Mouse (Mus musculus) heart, embryonic 14.5 days (tissue): ENCODE measurements around the gene Gid8. TPM values are rescaled to one million over a fixed set of nuclear protein-coding genes. Genes with fewer than 3 reads are reported as not detected.
A peak's percentile ranks its signal among the peaks of the same experiment; 100 is the strongest.

Source experiments
- ATAC-seq: fragments of 200-750 bp; cut with Nextera tagmentation; 2 replicates; pipeline ENCODE4 v1.8.0; 2017; ENCODE audit warnings: low read depth, moderate TSS enrichment; ENCODE audit not compliant: insufficient number of reproducible peaks, insufficient read depth, low FRiP score
- H3K27ac ChIP-seq, 2 experiments: fragments of 200-500 bp in 1 of 2; fragments of 300-500 bp in 1 of 2; sonication (generic) in 1 of 2; replicated peaks in 1 of 2; 2 replicates each; pipeline ENCODE4 v1.5.1; 2012 to 2014; ENCODE audit warnings: low read depth in 2 of 2, low read length in 2 of 2, control low read depth in 1 of 2, mild to moderate bottlenecking in 1 of 2, mixed read lengths in 1 of 2; ENCODE audit not compliant: control insufficient read depth in 1 of 2, insufficient read depth in 1 of 2
- H3K27me3 ChIP-seq: fragments of 300-500 bp; sonication (generic); 2 replicates; pipeline ENCODE4 v1.6.1; 2014; ENCODE audit warnings: mild to moderate bottlenecking, low read length, control low read depth; ENCODE audit not compliant: control insufficient read depth, insufficient read depth
- H3K36me3 ChIP-seq: fragments of 300-500 bp; sonication (generic); 2 replicates; pipeline ENCODE4 v1.6.1; 2014; ENCODE audit warnings: mild to moderate bottlenecking, control low read depth, low read length, mixed read lengths; ENCODE audit not compliant: control insufficient read depth, insufficient read depth
- H3K4me1 ChIP-seq, 2 experiments: fragments of 200-500 bp in 1 of 2; fragments of 300-500 bp in 1 of 2; sonication (generic) in 1 of 2; 2 replicates each; pipeline ENCODE4 v1.6.1; 2012 to 2014; ENCODE audit warnings: low read length in 2 of 2, control low read depth in 1 of 2, mixed read lengths in 1 of 2; ENCODE audit not compliant: control insufficient read depth in 2 of 2, insufficient read depth in 2 of 2
- H3K4me2 ChIP-seq: fragments of 300-500 bp; sonication (generic); 2 replicates; pipeline ENCODE4 v1.6.1; 2014; ENCODE audit warnings: mild to moderate bottlenecking, low read length
- H3K4me3 ChIP-seq, 2 experiments: fragments of 200-500 bp in 1 of 2; fragments of 300-500 bp in 1 of 2; sonication (generic) in 1 of 2; 2 replicates each; pipeline ENCODE4 v1.5.1; 2012 to 2014; ENCODE audit warnings: low read length in 2 of 2, mild to moderate bottlenecking in 2 of 2, control low read depth in 1 of 2, low read depth in 1 of 2, moderate library complexity in 1 of 2; ENCODE audit not compliant: control insufficient read depth in 1 of 2, insufficient read depth in 1 of 2
- H3K9ac ChIP-seq: fragments of 300-500 bp; sonication (generic); 2 replicates; pipeline ENCODE4 v1.6.1; 2014; ENCODE audit warnings: mild to moderate bottlenecking, low read length
- H3K9me3 ChIP-seq: fragments of 300-500 bp; sonication (generic); 2 replicates; pipeline ENCODE4 v1.6.1; 2016; ENCODE audit warnings: low read length, control low read depth; ENCODE audit not compliant: control insufficient read depth
- WGBS: fragments of 180-500 bp; shearing (Covaris S2); extraction: QIAGEN DNeasy Blood & Tissue Kit; methylation state at CpG from one replicate; pipeline ENCODE4 v1.1.7; 2014; 5-methylcytosine and 5-hydroxymethylcytosine counted together
- polyA plus RNA-seq: library from polyadenylated mRNA; unstranded; fragments of >200 nt; fragmentation: Nextera tagmentation; extraction: Ambion mirVana; gene quantifications from 2 replicates; pipeline ENCODE4 v1.2.1, GENCODE M21; 2014

Gid8 gene
- polyA plus RNA-seq, 1 experiment from 2014 or later = 50.5 TPM

GRCm38 (mm10) chr2:180754976-180755688, 45.2 kb downstream of the Gid8 start:
- no peak overlapping the region for H3K9ac ChIP-seq
- no peak overlapping the region for H3K4me3 ChIP-seq
- H3K27me3 ChIP-seq = peaks cover 15% of the 10 kb centered on the region; the same call in 1 of the 2 replicates
- H3K4me1 ChIP-seq = no peaks in the 10 kb centered on the region
- 78% methylated on average over 5 of the region's 5 CpGs for WGBS
- H3K36me3 ChIP-seq = no peaks in the 10 kb centered on the region
- ATAC-seq = no peak
- no peak overlapping the region for H3K4me2 ChIP-seq
- no peaks in the 10 kb centered on the region for H3K9me3 ChIP-seq
- H3K27ac ChIP-seq = no peak overlapping the region

- H3K9ac ChIP-seq = no peak overlapping the region
- no peak overlapping the region for H3K4me2 ChIP-seq
- 4% methylated on average over 8 of the region's 8 CpGs for WGBS
- H3K27me3 ChIP-seq = peaks cover 15% of the 10 kb centered on the region; the same call in 1 of the 2 replicates
- no peaks in the 10 kb centered on the region for H3K9me3 ChIP-seq
- H3K4me3 ChIP-seq = no peak overlapping the region
- H3K4me1 ChIP-seq = no peaks in the 10 kb centered on the region
- ATAC-seq = 0 out of 2 replicates have a peak, but pooled peaks have one; percentile 21
- H3K36me3 ChIP-seq = no peaks in the 10 kb centered on the region
- no peak overlapping the region for H3K27ac ChIP-seq
These were observed 46.0 kb downstream of the Gid8 start for GRCm38 (mm10) chr2:180755896-180756295.

DNA sequence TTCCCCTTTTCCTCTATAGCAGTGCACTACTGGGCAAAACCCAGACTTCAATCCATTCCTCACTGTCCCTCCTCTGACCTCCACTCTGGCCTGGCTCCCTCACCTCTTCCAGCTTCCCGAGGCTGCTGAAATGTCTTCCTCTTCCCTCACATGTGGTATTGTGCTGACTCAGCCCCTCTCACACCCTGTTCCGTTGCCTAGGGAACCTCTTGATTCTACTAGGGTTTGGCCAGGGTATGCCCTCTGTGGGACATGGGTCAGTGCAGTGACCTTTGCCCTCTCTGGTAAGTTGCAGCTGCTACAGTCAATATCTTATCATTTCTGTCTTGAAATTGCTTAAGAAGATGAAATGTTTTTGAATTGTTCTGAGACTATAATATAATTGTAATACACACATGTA, 46.9 kb downstream of the Gid8 start:
- no peak overlapping the region for H3K4me2 ChIP-seq
- no peaks in the 10 kb centered on the region for H3K9me3 ChIP-seq
- H3K9ac ChIP-seq = no peak overlapping the region
- no peak overlapping the region for H3K27ac ChIP-seq
- ATAC-seq = no peak
- no peak overlapping the region for H3K4me3 ChIP-seq
- no peaks in the 10 kb centered on the region for H3K4me1 ChIP-seq
- H3K36me3 ChIP-seq = no peaks in the 10 kb centered on the region
- peaks cover 20% of the 10 kb centered on the region; the same call in 1 of the 2 replicates for H3K27me3 ChIP-seq
- 31% methylated on average over 2 of the region's 2 CpGs for WGBS

- ATAC-seq = no peak
- Histone ChIP-seq H3K4me3 (no peak overlapping the region), H3K9ac (no peak overlapping the region), H3K27ac (no peak overlapping the region), H3K4me2 (no peak overlapping the region), H3K36me3 (no peaks in the 10 kb centered on the region), H3K27me3 (peaks cover 22% of the 10 kb centered on the region; the same call in 1 of the 2 replicates), H3K9me3 (no peaks in the 10 kb centered on the region), H3K4me1 (no peaks in the 10 kb centered on the region)
- WGBS = 50% methylated on average over 15 of the region's 15 CpGs
These were observed 48.8 kb downstream of the Gid8 start for GRCm38 (mm10) chr2:180758513-180759263.

GRCm38 (mm10) chr2:180764986-180765385, 55.1 kb downstream of the Gid8 start:
- H3K4me1 ChIP-seq = no peaks in the 10 kb centered on the region
- no peak overlapping the region for H3K27ac ChIP-seq
- ATAC-seq = no peak
- peaks cover 9% of the 10 kb centered on the region; the same call in 1 of the 2 replicates for H3K27me3 ChIP-seq
- no peak overlapping the region for H3K9ac ChIP-seq
- H3K9me3 ChIP-seq = no peaks in the 10 kb centered on the region
- no peaks in the 10 kb centered on the region for H3K36me3 ChIP-seq
- H3K4me3 ChIP-seq = no peak overlapping the region
- WGBS = 76% methylated on average over 11 of the region's 11 CpGs
- no peak overlapping the region for H3K4me2 ChIP-seq

- Histone ChIP-seq H3K4me2 (no peak overlapping the region), H3K27me3 (peaks cover 10% of the 10 kb centered on the region; the same call in 1 of the 2 replicates), H3K9me3 (no peaks in the 10 kb centered on the region), H3K4me1 (no peaks in the 10 kb centered on the region), H3K27ac (no peak overlapping the region), H3K4me3 (no peak overlapping the region), H3K36me3 (no peaks in the 10 kb centered on the region), H3K9ac (no peak overlapping the region)
- ATAC-seq = no peak
- 61% methylated on average over 7 of the region's 7 CpGs for WGBS
These were observed 55.8 kb downstream of the Gid8 start for GRCm38 (mm10) chr2:180765713-180766112.
